Comparison of ENCODE assay signal across 27 mouse cellular contexts in genomic region chr11:109011161-109011560, GRCm38 (mm10).
"Had no signal": no experiment of that assay in that cellular context is flagged by ENCODE, and none has a peak within 500 bp of the region (broad histone marks: within the 10 kb centered on the region; RNA-seq: fewer than 3 reads in every experiment).

No protein-coding gene starts in this region.

- H3K36me3 ChIP-seq: limb, embryonic 10.5 days; limb, embryonic 12.5 days; limb, embryonic 13.5 days; limb, embryonic 15.5 days; liver, embryonic 12.5 days; liver, embryonic 13.5 days; liver, embryonic 15.5 days; lung, embryonic 15.5 days; midbrain, embryonic 10.5 days; midbrain, embryonic 12.5 days; midbrain, embryonic 13.5 days; midbrain, embryonic 15.5 days had no signal

- H3K27me3 ChIP-seq: limb, embryonic 12.5 days; limb, embryonic 13.5 days; limb, embryonic 15.5 days; liver, embryonic 12.5 days; liver, embryonic 13.5 days; liver, embryonic 15.5 days; lung, embryonic 15.5 days; midbrain, embryonic 12.5 days; midbrain, embryonic 13.5 days; midbrain, embryonic 15.5 days had no signal

- H3K9ac ChIP-seq: limb, embryonic 12.5 days; limb, embryonic 13.5 days; limb, embryonic 15.5 days; liver, embryonic 12.5 days; liver, embryonic 13.5 days; liver, embryonic 14.5 days; liver, embryonic 15.5 days; liver, postnatal 0 days; lung, embryonic 14.5 days; lung, embryonic 15.5 days; midbrain, embryonic 12.5 days; midbrain, embryonic 13.5 days; midbrain, embryonic 15.5 days had no signal

- H3K27ac ChIP-seq: limb, embryonic 10.5 days; limb, embryonic 12.5 days; limb, embryonic 13.5 days; limb, embryonic 15.5 days; liver, embryonic 12.5 days; liver, embryonic 13.5 days; liver, embryonic 14.5 days; liver, embryonic 15.5 days; lung, embryonic 15.5 days; macrophage; midbrain, embryonic 10.5 days; midbrain, embryonic 12.5 days; midbrain, embryonic 13.5 days; midbrain, embryonic 15.5 days had no signal

- H3K4me1 ChIP-seq: limb, embryonic 10.5 days; limb, embryonic 12.5 days; limb, embryonic 13.5 days; limb, embryonic 15.5 days; liver, embryonic 12.5 days; liver, embryonic 13.5 days; liver, embryonic 15.5 days; lung, embryonic 15.5 days; megakaryocyte, embryonic 14.5 days; midbrain, embryonic 10.5 days; midbrain, embryonic 12.5 days; midbrain, embryonic 13.5 days; midbrain, embryonic 15.5 days had no signal

- H3K4me3 ChIP-seq: limb, embryonic 10.5 days; limb, embryonic 12.5 days; limb, embryonic 13.5 days; limb, embryonic 15.5 days; liver, embryonic 12.5 days; liver, embryonic 13.5 days; liver, embryonic 15.5 days; lung, embryonic 15.5 days; midbrain, embryonic 10.5 days; midbrain, embryonic 12.5 days; midbrain, embryonic 13.5 days; midbrain, embryonic 15.5 days; myocyte had no signal

- DNase-seq: left cerebral cortex, postnatal 4 days; liver; liver, embryonic 13.5 days; liver, postnatal 0 days; lung, adult 18-20 months; lung, adult 2 months; lung, embryonic 14.5 days; lung, postnatal 10 days; lung, postnatal 14 days; lung, postnatal 36 days; lung, postnatal 4 days; midbrain, embryonic 14.5 days had no signal
